Mouse (Mus musculus) naive thymus-derived CD4-positive, alpha-beta T cell, adult 2 months (primary cell): Measurements from ENCODE around the gene Nrf1.

Experiments used
- DNase-seq: peaks from one replicate; pipeline ENCODE4 v3.0.0-alpha.2; 2011; ENCODE audit warnings: low read depth

The Nrf1 gene

DNA sequence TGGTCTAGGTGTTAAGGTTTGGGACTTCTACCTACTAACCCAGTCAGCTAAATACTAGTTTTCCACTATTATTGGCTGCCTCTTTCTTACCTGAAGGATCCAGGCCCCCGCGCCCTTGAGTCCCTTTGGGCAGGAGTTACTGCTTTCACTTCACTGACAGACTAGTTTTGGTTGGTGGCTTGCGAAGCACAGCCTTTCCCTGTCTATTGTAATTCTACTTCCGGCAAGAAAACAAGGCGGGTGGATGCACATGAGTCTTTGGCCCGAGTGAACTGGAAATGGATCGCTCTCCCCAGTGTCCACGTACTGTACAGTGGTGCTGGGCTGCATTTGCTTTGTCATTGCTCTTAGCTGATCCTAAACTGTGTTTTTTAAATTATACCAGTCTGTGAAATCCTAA lies 102.7 kb downstream of the Nrf1 start:
- DNase-seq, result no peak

DNA sequence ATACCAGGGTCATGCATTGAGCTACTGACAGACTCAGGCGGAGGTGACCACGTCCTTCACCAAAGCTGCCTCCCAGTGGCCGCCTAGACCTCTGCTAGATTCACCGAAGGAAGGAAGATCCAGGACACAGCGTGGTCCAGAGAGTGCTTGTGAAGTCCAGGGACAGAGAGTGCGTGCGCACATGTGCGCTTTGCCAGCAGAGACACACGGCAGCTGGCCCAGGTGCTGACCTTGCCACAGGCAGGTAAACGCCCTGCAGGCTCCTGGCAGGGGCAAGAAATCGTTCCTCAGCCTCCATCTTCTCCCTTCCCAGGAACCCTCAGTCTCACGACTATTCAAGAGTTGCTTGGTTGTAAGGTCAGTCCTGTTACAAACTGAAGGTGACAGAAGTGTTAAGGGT lies 104.4 kb downstream of the Nrf1 start:
- DNase-seq, result no peak

DNA sequence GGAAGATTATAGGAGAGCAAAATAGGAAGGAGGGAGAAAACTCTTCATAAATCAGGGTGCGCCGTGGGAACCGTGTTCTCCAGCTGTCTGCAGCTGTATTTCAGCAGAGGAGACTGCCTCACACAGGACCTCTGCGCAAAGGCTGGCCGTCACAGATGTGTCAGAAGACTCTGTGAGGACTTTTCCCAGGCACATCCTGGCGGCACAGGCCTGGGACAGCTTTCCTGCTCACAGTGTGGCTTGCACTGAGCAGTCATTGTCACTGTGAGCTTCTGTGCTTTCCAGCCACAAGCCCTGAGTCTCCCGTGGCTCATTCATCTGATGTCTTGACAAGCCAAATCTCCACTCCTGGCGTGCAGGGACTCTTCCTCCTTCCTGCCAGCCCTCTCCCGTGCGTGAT lies 104.9 kb downstream of the Nrf1 start:
- DNase-seq, result no peak

DNA sequence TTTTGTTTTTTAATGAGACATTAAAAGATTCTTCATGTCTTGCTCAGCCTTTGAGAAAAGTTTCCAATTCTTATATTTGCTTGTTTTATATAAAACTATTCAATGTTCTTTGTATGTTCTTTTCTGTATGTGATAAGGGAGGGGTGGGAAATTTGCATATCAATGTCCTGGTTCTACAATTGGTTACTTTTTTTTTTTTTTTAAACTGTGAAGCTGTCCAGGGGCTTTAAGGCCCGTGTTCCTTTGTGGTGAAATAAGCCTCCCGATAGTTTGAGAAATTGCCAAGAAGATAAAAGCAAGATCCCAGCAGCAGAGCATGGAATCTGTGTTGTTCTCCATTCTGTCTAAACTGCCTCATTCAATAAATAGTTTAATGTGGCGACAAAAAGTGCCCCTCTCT lies 105.3 kb downstream of the Nrf1 start:
- DNase-seq, result no peak

DNA sequence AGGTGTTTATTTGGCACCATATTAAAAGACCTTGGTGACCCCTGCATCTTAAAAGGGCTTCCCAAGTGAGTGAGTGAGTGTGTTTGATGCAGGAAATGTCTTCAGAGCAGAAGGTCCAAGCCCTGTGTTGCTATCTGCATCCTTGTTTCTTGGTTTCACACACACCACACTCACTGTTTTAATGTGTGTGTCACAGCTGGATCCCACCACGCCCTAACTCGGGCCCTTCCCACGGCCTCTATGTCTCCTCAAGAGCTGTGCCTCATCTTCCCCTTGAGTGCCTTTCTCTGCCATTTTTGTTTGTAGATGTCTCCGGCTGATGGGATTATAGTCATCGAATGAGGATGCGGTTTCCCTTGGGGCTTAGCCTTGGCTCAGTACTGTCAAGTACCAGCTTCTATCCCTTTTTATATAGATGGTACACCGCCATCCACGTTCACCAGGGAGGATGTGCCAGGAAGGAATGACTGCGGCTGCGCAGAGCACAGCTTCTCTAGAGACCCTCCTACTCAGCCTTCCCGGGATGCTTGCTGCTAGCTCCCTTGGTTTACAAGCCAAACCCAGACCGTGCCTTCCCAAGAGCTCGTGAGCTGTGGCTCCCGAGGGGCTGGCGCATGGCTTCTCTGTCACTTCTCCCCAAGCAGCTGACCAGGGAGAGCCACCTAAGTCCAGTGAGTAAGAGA lies 106.1 kb downstream of the Nrf1 start:
- no peak for DNase-seq

DNA sequence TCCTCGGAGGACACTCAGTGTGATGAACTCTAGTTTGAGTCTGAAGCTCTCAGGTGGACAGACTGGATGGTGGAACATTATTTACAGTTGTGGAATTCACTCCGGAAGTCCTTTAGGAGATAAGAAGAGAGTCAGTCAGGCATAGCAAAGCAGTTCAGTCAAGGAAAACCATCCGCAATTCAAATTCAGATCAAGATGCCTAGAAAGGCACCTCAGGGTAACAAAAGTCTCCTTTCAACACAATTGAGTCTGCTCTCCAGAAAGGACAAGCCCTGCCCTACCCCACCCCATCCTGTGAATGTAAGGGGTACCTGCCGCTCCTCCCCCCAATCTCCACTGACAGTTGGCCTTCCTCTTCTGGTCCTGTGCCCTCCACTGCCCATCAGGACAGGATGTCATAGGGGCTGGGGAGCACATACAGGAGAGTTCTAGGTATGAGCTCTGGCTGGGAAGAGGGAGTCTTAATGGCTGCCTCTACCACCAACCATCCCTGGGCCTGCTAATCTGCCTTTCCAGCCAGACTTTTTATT lies 111.8 kb downstream of the Nrf1 start:
- DNase-seq, result no peak

DNA sequence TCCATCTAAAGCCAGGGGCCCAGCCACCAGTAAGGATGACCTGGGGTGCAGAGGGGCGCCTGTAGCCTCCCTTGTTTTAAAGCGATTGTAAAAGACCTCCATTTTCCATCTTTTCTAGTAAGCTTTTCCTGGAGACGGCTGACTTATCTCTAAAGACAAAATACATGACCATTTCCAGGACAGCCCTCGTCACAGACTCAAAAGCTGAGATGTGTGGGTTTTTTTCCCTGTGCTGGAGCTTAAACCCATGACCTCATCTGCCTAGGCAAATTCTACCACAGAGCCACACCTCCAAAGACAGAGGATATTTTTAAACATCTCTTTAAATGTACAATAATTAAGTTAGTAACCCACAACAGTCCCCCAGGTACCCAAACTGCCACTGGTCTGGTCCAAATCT lies 112.6 kb downstream of the Nrf1 start:
- no peak for DNase-seq

DNA sequence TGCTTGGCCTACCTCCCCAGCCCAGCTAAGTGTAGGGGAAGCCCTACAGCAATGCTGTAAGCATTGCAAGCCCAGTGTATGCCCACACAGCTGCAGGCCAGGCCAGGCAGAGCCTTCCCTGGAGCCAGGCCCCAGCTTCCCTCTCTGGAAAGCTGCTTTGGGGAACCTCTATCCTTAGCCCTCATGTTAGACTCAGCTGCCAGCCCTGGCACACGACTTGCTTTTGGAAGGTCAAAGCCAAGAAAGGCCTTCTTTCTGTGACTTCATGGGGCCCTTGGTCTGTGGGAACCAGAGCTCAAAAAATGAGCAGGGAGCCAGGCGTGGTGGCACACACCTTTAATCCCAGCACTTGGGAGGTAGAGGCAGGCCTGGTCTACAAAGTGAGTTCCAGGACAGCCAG lies 113.8 kb downstream of the Nrf1 start:
- DNase-seq, result no peak

DNA sequence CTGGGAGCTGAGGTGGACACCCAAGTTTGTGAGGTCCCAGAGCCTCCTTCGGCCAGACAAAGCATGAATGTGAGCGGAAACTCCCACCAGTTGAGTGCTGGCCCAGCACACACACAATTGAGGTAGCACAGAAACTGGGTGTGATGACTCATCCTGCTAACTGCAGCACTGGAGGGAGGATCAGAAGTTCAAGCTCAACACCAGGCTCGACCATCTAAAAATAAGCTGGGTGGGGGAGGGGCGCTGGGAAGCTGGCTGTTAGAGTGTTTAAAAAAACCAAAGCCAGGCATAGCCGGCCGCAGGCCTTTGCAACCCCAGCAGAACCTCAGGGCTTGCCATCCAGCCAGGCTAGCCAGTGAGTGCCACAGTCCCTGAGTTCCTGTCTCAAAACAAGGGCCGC lies 114.3 kb downstream of the Nrf1 start:
- no peak for DNase-seq

DNA sequence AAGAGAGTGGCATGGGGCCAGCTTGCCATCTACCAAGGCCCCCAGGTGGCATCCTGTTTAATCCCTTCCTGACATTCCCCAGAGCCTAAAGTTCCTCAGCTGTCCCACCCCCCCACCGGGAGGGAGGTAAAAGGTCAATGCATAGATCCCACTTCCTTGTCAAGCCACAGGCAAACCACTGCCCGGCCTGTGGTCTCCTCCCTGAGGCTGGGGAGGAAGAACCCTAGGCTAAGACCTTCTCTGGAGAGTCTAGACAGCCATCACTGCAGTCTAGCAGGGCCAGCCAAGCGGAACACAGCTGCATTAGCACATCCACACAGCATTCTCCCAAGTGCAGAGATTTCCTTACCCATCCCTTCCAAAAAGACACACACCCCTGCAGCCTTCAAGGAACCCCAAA lies 118.6 kb downstream of the Nrf1 start:
- DNase-seq, result no peak

DNA sequence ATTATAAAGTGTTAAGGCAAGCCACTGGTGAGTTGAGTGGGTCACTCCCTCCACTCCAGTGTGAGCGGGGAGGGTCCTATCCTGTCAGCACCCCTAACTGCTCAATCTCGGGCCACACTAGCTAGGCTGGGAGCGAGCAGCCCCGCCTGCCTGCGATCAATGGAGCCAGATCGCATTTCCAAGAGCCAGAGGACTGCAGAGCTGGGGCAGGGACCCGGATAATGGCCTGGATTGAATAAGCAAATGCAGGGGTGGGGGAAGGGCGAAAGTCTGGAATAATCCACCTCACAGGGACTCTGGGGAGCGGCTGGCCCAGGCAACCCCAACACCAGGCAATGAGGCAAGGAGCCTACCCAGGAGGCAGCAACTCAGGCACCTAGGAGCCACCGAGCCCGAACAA lies 119.4 kb downstream of the Nrf1 start:
- DNase-seq, result no peak

DNA sequence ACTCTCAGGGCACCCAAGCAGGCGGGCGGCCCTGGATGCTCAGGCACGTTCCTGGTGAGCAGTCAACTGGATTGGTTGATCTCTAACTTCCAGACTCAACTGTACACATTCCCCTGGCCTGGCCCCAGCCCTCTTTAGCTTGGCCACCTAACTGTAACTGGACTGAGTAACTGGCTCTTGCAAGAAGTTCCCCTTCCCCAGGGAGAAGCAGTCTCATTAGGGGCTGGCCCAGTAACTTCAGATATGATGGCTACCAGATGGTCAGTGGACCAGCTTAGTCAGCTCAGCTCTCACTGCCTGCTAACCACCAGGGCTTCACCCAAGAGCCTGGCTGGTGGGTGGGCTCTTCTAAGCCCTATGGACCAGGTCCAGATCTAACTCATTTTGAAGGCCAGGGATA lies 120.5 kb downstream of the Nrf1 start:
- no peak for DNase-seq

DNA sequence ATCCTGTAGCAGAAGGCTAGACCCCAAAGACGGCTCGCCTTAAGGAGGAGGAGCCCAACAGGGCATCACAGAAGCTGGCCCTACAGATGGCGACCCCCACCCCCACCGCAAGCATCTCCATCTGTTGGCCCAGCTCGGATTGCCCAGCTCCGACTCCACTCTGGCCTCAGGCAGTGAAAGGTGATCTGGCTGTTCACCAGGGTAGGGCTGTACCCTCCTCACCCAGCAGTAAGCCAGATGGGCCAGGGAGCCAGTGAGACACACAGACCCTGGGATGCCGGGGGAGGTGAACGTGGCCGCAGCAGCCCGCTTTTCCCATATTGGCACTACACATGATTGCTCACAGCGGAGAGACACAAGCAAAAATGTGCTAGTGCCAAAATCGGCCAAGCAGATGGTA lies 121.4 kb downstream of the Nrf1 start:
- DNase-seq, result no peak

DNA sequence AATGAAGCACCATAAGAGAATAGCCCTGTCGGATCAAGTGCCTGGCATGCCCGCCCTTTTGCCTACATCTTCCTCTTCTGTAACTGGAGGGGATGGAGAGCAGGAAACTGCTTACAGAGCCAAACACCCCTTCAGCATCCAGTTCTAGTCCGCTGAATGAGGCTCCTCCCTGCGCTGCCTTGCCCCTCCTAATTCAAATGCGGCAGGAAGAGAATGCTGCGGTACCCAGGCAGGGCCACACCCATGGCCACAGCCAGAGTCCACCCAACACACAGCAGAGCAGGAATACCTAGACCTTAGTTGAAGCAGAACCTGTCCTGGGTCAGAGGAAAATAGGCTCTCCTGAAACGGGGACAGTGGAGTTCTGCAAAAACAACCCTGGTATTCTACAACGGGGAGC lies 123.4 kb downstream of the Nrf1 start:
- DNase-seq, result peak; percentile 13

DNA sequence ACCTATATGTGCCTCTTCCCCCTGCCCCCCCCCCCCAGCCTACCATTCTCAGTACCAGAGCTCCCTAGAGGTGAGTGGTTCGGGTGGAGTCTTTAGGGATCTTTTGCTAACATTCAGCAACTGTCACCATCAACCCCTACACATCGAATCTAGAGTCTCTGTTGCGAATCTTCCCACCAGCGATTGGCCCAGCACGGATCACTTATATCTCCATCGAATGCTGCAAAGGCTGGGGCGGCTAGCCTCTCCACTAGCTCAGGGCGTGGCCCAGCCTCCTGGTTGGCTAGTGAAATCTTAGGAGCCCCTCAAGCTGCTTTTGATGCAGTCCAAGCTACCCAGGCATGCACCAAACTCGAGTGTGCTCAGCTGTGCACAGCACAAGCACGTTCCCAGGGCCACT lies 124.2 kb downstream of the Nrf1 start:
- peak; percentile 10 for DNase-seq

DNA sequence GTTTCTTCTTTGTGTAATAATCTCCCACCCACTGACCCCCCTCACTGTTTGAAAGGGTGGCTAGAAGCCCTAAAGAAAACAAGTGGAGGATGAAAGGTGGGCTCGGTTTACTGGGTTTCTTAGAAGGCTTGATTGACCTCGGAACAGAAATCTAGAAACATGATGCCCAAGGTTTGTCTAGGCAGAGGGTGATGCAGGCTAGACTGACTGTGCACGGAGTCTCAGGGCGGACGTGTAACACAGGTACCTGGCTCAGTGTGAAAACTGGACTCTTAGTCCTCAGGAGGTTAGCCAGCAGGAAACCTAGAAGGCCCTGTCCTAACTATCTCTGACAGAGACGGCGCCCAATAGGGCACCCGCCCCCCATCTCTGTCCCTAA lies 124.6 kb downstream of the Nrf1 start:
- peak; percentile 32 for DNase-seq

DNA sequence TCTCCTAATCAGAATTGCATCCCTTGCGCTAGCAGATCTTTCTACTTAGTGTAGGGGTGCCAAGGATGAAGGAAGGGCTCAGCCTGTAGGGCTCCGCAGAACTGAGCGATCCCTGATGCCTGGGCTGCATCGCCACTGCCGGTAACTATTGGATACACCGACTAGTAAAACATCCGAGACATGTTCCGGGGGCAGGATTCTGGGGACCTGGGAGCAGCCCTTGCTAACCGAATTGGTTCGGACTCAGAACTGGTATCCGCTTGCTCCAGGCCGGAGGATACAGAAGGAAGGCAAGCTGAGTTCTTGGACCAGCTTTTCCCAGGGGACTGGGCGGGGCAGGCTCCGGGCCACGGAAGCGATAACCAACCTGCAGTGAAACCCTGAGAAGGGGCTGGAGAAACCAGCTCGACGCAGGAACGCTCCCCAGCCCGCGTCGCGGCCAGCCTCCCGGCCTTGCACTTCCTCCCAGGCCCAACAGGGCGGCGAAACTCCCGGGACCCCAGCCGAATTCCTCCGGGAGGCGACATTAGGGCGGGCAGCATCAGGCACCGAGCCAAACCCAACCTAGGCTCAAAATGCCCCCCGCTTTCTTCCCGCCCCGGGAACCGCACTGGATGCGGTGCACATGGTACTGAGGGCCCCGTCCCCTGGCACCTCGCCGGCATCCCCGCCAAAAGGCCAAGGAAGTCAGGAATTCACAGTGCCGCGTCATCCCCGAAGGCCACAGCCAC lies 125.2 kb downstream of the Nrf1 start:
- DNase-seq, result peak; percentile 34

DNA sequence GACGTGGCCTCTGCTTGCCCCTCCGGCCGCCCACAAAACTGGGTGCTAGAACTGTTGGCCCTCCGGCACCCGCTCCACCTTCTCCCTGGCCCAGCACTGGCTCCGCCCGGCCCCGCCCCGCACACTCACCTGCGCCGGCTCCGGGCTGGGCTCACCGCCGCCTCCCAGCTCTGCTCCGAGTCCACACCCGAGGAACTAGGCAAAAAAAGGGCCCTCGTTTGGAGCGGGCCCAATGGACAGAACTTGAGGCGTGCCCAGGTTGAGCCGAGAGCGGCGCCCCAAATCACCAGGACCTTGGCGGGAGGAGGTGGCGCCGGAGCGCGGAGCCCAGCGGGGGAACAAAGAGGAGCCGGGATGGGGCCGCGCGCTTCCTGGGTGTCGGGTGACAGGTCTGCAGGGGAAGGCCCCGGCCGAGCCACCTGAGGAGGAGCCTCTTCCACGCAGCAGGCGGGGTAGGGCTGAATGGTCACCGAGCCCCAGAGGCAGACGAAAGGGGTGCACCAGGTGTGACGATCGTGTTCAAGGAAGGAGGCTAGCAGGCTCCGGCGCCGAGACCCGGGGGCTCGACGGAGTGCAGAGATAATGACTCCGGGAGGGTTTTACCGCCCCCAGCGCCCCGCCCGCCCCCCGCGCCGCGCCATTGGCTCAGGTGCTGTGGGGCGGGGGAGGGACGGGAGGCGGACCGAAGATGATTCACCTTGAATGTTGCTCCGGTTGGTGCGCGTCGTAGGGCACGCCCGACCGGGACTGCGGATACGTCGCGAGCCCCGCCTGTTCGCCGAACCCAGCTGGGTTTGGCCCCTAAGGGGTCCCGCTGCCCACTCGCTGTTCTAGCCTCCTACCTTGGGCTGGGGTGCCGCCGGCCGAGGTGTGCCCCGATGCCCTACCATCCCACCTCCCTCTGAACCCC lies 126.0 kb downstream of the Nrf1 start:
- DNase-seq, result peak; percentile 72

DNA sequence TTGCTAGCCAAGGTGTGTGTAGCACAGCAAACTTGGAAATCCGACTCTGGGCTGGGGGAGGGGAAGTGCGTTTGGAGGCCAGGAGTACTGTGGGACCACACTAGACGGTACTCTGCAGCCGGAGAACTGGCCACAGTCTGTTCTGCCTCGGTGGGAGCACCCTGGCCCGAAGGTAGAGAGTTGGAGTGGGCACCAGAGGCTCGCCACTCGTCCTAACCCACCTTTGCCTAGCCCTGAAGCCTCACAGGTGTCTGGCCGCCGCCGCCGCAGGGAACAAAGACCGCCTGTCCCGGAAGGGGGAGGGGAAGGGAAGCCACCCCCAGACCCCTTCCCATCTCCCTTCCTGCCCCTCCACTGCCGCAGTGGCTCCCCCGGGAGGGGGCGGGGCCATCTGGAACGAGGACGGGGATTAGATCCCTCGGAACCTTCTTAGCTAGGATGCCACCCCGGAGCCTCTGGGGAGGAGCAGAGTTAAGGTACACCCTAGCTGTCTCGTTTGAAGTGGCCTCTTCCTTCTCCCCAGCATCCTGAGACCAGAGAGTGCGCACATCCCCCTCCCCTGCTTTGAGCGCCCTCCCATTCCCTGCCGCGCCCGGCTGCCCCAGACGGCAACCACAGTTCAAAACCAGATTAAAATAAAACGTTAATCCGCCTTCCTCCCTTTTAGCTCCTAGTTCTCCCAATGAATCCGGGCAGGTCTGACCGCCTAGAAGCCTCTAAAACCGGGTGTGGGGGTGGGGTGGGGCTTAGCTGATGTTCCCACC lies 126.9 kb downstream of the Nrf1 start:
- peak; percentile 40 for DNase-seq

DNA sequence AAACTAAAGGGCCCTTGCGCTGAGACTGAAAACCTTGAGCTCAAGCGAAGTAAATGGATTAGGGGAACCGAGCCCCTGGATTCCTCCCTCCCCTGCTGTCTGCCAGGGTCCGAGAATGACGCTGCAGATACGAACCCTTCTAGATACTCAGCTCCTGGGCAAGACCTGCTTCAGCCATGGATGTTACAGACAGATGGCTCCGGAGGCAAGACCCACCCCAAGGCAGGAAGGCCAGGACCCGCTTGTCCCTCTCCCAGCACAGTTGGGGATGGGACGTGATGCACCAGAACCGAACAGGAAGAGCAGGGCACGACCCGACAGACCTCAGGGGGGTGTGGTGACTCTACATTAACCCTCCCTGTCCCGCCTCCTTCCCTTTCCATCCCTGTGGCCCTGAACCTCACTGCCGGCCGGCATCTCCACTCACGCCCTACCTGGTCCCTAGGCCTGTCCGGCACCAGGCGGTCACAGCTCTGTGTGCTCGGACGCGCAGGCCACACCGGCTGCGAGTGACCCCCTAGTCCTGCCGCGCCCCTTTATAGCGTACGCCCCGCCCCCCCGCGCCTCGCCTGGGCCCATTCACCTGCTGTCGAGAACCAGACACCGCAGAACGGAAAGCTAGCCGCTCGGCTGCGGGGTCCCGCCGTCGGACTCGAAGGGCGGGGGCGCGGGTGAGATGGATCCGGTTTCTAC lies 127.6 kb downstream of the Nrf1 start:
- DNase-seq, result no peak

DNA sequence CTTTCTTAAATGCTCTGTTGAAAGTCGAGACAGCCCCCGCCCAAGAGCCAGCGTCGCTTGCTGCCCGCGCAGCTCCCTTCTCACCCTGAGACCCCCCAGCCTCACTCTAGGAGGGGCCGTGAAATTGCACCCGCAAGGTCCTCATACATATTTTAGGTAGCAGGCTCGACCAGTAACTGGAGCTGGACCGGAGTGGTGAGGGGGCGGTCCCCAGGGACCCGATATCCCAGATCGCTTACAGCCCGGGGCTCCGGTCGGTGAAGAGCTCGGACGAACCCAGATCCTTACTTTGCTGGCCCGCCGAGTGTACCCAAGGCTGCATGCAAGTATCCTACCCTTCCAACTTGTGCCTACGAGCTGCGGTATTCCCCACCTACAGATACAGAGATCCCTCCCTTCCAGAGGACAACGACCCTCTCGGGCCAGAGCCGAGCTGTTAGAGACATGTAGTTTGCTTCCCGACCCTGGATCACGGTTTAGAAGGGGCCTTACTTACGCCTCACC lies 128.2 kb downstream of the Nrf1 start:
- DNase-seq, result peak; percentile 43
